Mouse (Mus musculus): ENCODE results near the gene Tex46. TPM values are rescaled to one million over a fixed set of nuclear protein-coding genes. Genes with fewer than 3 reads are reported as not detected.

Tex46 gene
- not detected in 2 replicates for polyA plus RNA-seq (2012; ENCODE audit: low replicate concordance)

GRCm38 (mm10) chr4:136610387-136610856 is at the start of gene Tex46:
Gene Tex46 (plus strand): TSS chr4:136610437.

DNA sequence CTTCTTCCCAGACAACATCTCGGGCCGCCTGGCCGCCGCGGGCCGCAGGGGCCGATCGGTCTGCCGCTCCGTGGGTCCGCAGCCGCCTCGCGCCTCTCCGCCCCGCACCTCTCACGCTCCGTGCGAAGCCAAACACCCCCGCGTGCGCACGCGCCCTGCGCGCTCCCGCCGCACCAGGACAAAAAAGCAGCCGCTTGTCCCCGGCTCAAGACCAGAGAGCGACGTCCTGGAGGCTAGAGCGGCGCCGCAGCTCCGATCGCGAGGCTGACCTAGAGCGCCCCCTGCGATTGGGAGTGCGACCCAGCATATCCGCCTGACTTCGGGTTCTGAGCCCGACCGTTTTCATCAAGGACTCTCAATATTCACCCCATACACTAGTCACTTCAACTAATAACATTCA is 7.7 kb upstream of the Tex46 start, which contains the start of gene Kdm1a:
Gene Kdm1a (minus strand): TSS at position 156 of the 400 bp plus-strand sequence.

DNA sequence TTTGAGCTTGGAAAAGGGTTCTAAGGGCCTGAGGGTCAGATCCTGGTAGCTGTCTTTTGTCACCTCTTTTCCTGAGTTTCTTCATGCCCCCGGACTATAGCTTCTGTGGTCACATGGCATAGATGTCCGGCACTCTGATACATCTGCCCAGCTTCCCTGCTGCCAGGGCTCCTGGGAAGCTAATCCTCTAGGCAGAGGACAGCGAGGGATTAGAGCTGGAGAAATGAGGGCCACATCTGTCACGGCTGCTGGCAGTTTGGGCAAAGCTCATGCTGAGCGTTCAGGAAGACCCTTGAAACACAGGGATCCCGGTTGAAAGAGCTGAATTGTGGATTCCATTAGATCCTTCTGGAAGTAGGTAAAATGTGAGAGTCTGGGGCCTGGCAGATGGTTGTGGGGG is 12.2 kb downstream of the Tex46 start, which contains the start of gene Lactbl1:
Gene Lactbl1 (plus strand): TSS at position 234 of the 400 bp plus-strand sequence.

Other genes with a start within 250 kb of the Tex46 start
- not detected in 2 replicates for gene Htr1d, start 186.9 kb upstream of the Tex46 start, polyA plus RNA-seq (2012; ENCODE audit: low replicate concordance)
- 0.13 TPM in 1 of 2 replicates, not detected in the other for gene 6030445D17Rik, start 148.2 kb upstream of the Tex46 start, polyA plus RNA-seq (2012; ENCODE audit: low replicate concordance)
- 1.3 and 1.6 TPM in 2 replicates for gene Luzp1, start 140.7 kb upstream of the Tex46 start, polyA plus RNA-seq (2012; ENCODE audit: low replicate concordance)
- gene Kdm1a, start 7.7 kb upstream of the Tex46 start, polyA plus RNA-seq (2012; ENCODE audit: low replicate concordance): 10.2 and 21.7 TPM in 2 replicates
- gene Lactbl1, start 12.2 kb downstream of the Tex46 start, polyA plus RNA-seq (2012; ENCODE audit: low replicate concordance): not detected in 2 replicates
- gene Ephb2, start 225.6 kb downstream of the Tex46 start, polyA plus RNA-seq (2012; ENCODE audit: low replicate concordance): 0.10 and 0.13 TPM in 2 replicates